Mouse (Mus musculus) intestine, embryonic 16.5 days (tissue): ENCODE data around the gene Gm45234. TPM values are rescaled to one million over a fixed set of nuclear protein-coding genes. Genes with fewer than 3 reads are reported as not detected.

Experiments
- ATAC-seq: fragments of 200-750 bp; cut with Nextera tagmentation; 2 replicates; pipeline ENCODE4 v1.8.0; 2017; ENCODE audit warnings: moderate TSS enrichment, moderate library complexity
- H3K27ac ChIP-seq: fragments of 300-500 bp; sonication (generic); 2 replicates; pipeline ENCODE4 v1.5.1; 2014; ENCODE audit warnings: mild to moderate bottlenecking, low read length
- H3K27me3 ChIP-seq: fragments of 300-500 bp; sonication (generic); replicated peaks from 2 replicates; pipeline ENCODE4 v1.6.1; 2014; ENCODE audit warnings: low read length, control low read depth, mixed read lengths; ENCODE audit not compliant: control insufficient read depth, insufficient read depth
- H3K36me3 ChIP-seq: fragments of 300-500 bp; sonication (generic); 2 replicates; pipeline ENCODE4 v1.6.1; 2014; ENCODE audit warnings: low read length, control low read depth; ENCODE audit not compliant: control insufficient read depth, insufficient read depth
- H3K4me1 ChIP-seq: fragments of 300-500 bp; sonication (generic); 2 replicates; pipeline ENCODE4 v1.6.1; 2014; ENCODE audit warnings: low read length, control low read depth, mixed read lengths; ENCODE audit not compliant: control insufficient read depth, insufficient read depth
- H3K4me2 ChIP-seq: fragments of 300-500 bp; sonication (generic); 2 replicates; pipeline ENCODE4 v1.6.1; 2014; ENCODE audit warnings: low read depth, low read length, control low read depth
- H3K4me3 ChIP-seq: fragments of 300-500 bp; sonication (generic); 2 replicates; pipeline ENCODE4 v1.5.1; 2014; ENCODE audit warnings: mild to moderate bottlenecking, low read length
- H3K9ac ChIP-seq: fragments of 300-500 bp; sonication (generic); 2 replicates; pipeline ENCODE4 v1.6.1; 2014; ENCODE audit warnings: low read depth, low read length
- H3K9me3 ChIP-seq: fragments of 300-500 bp; sonication (generic); 2 replicates; pipeline ENCODE4 v1.6.1; 2016; ENCODE audit warnings: low read length, control low read depth; ENCODE audit not compliant: control insufficient read depth
- WGBS: fragments of 180-500 bp; shearing (Covaris S2); extraction: QIAGEN DNeasy Blood & Tissue Kit; methylation state at CpG from one replicate; pipeline ENCODE4 v1.1.7; 2014; 5-methylcytosine and 5-hydroxymethylcytosine counted together
- microRNA counts: library from miRNA; unstranded; fragments of <30 nt; microRNA quantifications from one replicate; lab custom pipeline; 2016
- microRNA-seq: library from miRNA; unstranded; fragments of <30 nt; microRNA quantifications from one replicate; pipeline ENCODE4, GENCODE M21; 2016
- polyA plus RNA-seq: library from polyadenylated mRNA; unstranded; fragments of >200 nt; fragmentation: Nextera tagmentation; extraction: Ambion mirVana; gene quantifications from 2 replicates; pipeline ENCODE4 v1.2.1, GENCODE M21; 2015

The Gm45234 gene
- polyA plus RNA-seq, 1 experiment from 2014 or later, result not detected

DNA sequence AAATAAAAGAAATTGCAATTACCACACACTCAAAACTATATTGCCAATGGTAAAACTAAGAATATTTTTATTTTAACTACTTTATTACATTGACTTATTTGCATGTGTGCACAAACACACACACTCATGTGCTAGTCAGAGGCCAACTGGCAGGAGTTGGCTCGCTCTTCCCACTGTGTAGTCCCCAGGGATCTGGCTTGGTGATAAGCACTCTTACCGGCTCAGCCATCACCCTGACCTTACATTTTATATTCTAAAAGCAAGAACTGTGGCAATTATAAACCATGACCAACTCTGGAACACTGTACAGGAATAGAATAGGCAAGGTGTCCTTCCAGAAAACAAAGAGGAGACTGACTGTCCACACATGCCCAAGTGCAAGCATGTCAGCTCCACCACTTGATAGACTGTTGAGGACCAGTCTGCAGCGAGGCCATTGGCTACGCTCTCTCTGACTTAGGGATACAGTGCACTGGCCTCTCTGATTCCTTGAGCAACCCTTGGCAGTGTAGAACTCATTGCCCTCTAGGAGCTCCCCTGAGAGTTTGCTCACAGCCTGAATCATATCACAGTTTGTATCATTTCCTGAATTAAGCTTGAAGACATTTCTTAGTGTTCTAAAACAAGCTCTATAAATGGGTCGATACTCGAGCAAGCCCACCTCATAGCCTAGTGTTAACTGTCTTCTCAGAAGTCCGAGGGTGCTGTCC, 59.2 kb downstream of the Gm45234 start:
- WGBS, result 89% methylated on average over 7 of the region's 7 CpGs
- H3K36me3 ChIP-seq, result no peaks in the 10 kb centered on the region
- no peak overlapping the region for H3K4me2 ChIP-seq
- no peak overlapping the region for H3K4me3 ChIP-seq
- H3K9me3 ChIP-seq, result no peaks in the 10 kb centered on the region
- no peak overlapping the region for H3K9ac ChIP-seq
- no peak overlapping the region for H3K27ac ChIP-seq
- peaks cover 23% of the 10 kb centered on the region for H3K4me1 ChIP-seq
- no peak for ATAC-seq
- H3K27me3 ChIP-seq, result no peaks in the 10 kb centered on the region

GRCm38 (mm10) chr6:124694166-124694955, 61.5 kb downstream of the Gm45234 start:
- no peak overlapping the region for H3K4me2 ChIP-seq
- no peaks in the 10 kb centered on the region for H3K36me3 ChIP-seq
- peak overlapping the region; percentile 82 for H3K27ac ChIP-seq
- H3K27me3 ChIP-seq, result no peaks in the 10 kb centered on the region
- ATAC-seq, result peak; percentile 68
- WGBS, result 69% methylated on average over 15 of the region's 15 CpGs
- H3K4me3 ChIP-seq, result no peak overlapping the region
- peak overlapping the region; percentile 49 for H3K9ac ChIP-seq
- H3K9me3 ChIP-seq, result no peaks in the 10 kb centered on the region
- peaks cover 23% of the 10 kb centered on the region for H3K4me1 ChIP-seq

- H3K4me3 ChIP-seq, result no peak overlapping the region
- peaks cover 23% of the 10 kb centered on the region for H3K4me1 ChIP-seq
- H3K27me3 ChIP-seq, result no peaks in the 10 kb centered on the region
- H3K9ac ChIP-seq, result 0 out of 2 replicates have a peak overlapping the region, but pooled peaks have one; percentile 49
- no peak overlapping the region for H3K4me2 ChIP-seq
- peak; percentile 80 for ATAC-seq
- WGBS, result 50% methylated on average over 15 of the region's 15 CpGs
- no peaks in the 10 kb centered on the region for H3K9me3 ChIP-seq
- no peaks in the 10 kb centered on the region for H3K36me3 ChIP-seq
- peak overlapping the region; percentile 82 for H3K27ac ChIP-seq
These were observed 62.4 kb downstream of the Gm45234 start for GRCm38 (mm10) chr6:124693243-124693981.

DNA sequence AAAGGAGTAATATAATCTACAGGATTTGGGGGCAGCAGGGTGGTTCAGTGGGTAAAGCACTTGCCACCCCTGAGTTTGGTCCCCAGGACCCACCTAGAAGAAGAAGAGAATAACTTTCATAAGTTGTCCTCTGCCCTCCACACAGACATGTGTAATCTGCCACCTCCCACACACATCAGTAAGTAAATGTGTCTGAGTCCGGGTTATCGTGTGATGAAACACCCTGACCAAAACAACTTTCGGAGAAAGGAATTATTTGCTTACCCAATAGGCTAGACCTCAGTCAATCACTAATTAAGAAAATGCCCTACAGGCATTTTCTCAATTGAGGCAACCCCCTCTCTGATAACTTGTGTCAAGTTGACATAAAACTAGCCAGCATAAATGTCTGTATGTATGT, 65.3 kb downstream of the Gm45234 start:
- H3K4me3 ChIP-seq, result no peak overlapping the region
- 91% methylated on average over 3 of the region's 3 CpGs for WGBS
- ATAC-seq, result no peak
- no peak overlapping the region for H3K27ac ChIP-seq
- H3K4me1 ChIP-seq, result peaks cover 34% of the 10 kb centered on the region
- no peaks in the 10 kb centered on the region for H3K36me3 ChIP-seq
- H3K9ac ChIP-seq, result no peak overlapping the region
- no peak overlapping the region for H3K4me2 ChIP-seq
- no peaks in the 10 kb centered on the region for H3K9me3 ChIP-seq
- H3K27me3 ChIP-seq, result no peaks in the 10 kb centered on the region

MicroRNA genes within 50 kb of the gene (microRNA counts, 519-probe panel; counts per million panel counts)
- 3,325 counts per million, percentile 85 among the panel's probes with 10 or more counts for microRNA mmu-miR-141 (lab: Ali Mortazavi, UCI)
- microRNA mmu-miR-200c (lab: Ali Mortazavi, UCI), result 3,867 counts per million, percentile 95 among the panel's probes with 10 or more counts

Small RNAs within 50 kb of the gene (microRNA-seq; reads per million reads assigned to microRNA genes)
- gene Mir141, result 4,858 reads per million, percentile 88 among the genes with 10 or more reads in this experiment
- gene Mir200c, result 24,441 reads per million, percentile 97 among the genes with 10 or more reads in this experiment

Other genes with a start within 250 kb of the Gm45234 start
- 5.1 TPM in 2 replicates for gene C1ra, start 243.6 kb downstream of the Gm45234 start, polyA plus RNA-seq
- 6.3 and 6.6 TPM in 2 replicates for gene C1s1, start 213.7 kb downstream of the Gm45234 start, polyA plus RNA-seq
- not detected in 2 replicates for gene C1rb, start 185.7 kb downstream of the Gm45234 start, polyA plus RNA-seq
- gene C1s2, start 119.9 kb downstream of the Gm45234 start, polyA plus RNA-seq, result 0.06 TPM in 1 of 2 replicates, not detected in the other
- 195 and 219 TPM in 2 replicates for gene Lpcat3, start 93.0 kb downstream of the Gm45234 start, polyA plus RNA-seq
- gene Emg1, start 43.8 kb downstream of the Gm45234 start, polyA plus RNA-seq, result 202 and 222 TPM in 2 replicates
- gene Phb2, start 43.7 kb downstream of the Gm45234 start, polyA plus RNA-seq, result 471 and 489 TPM in 2 replicates
- gene Ptpn6, start 17.3 kb downstream of the Gm45234 start, polyA plus RNA-seq, result 20.4 and 22.5 TPM in 2 replicates
- 309 and 334 TPM in 2 replicates for gene Grcc10, start 14.6 kb downstream of the Gm45234 start, polyA plus RNA-seq
- gene Atn1, start 503 bp upstream of the Gm45234 start, polyA plus RNA-seq, result 8.3 and 8.8 TPM in 2 replicates
- 7.1 and 7.9 TPM in 2 replicates for gene Eno2, start 13.7 kb upstream of the Gm45234 start, polyA plus RNA-seq
- 0.18 and 0.26 TPM in 2 replicates for gene Lrrc23, start 23.7 kb upstream of the Gm45234 start, polyA plus RNA-seq
- gene Spsb2, start 52.6 kb upstream of the Gm45234 start, polyA plus RNA-seq, result 25.7 and 31.7 TPM in 2 replicates
- 1,250 and 1,271 TPM in 2 replicates for gene Tpi1, start 58.3 kb upstream of the Gm45234 start, polyA plus RNA-seq
- 106 and 117 TPM in 2 replicates for gene Usp5, start 73.5 kb upstream of the Gm45234 start, polyA plus RNA-seq
- 153 and 183 TPM in 2 replicates for gene Cdca3, start 73.5 kb upstream of the Gm45234 start, polyA plus RNA-seq
- gene Gnb3, start 84.3 kb upstream of the Gm45234 start, polyA plus RNA-seq, result 0.70 and 1.7 TPM in 2 replicates
- gene P3h3, start 101.7 kb upstream of the Gm45234 start, polyA plus RNA-seq, result 5.6 and 7.2 TPM in 2 replicates
- gene Gpr162, start 108.0 kb upstream of the Gm45234 start, polyA plus RNA-seq, result 0.75 and 0.77 TPM in 2 replicates
- gene Cd4, start 132.2 kb upstream of the Gm45234 start, polyA plus RNA-seq, result 0.44 and 0.70 TPM in 2 replicates
- 1.9 TPM in 2 replicates for gene Lag3, start 155.7 kb upstream of the Gm45234 start, polyA plus RNA-seq
- 87.8 and 173 TPM in 2 replicates for gene Ptms, start 164.1 kb upstream of the Gm45234 start, polyA plus RNA-seq
- 296 and 299 TPM in 2 replicates for gene Mlf2, start 175.4 kb upstream of the Gm45234 start, polyA plus RNA-seq
- 170 and 176 TPM in 2 replicates for gene Cops7a, start 209.5 kb upstream of the Gm45234 start, polyA plus RNA-seq
- 1.9 and 2.0 TPM in 2 replicates for gene Pianp, start 240.7 kb upstream of the Gm45234 start, polyA plus RNA-seq